Mouse (Mus musculus) cerebellum, postnatal 14 days (tissue): Measurements from ENCODE around the gene Nr2f6.
"Not testable (repeated sequence)": the region's sequence is repeated elsewhere in the genome, so short reads cannot be mapped to it uniquely, and the experiment has no call there.

ENCODE experiments used
- DNase-seq, 2 experiments: peaks; one replicate each; pipeline ENCODE4 v3.0.0; 2021; ENCODE audit warnings: mixed read lengths in 2 of 2

Gene Nr2f6

GRCm38 (mm10) chr8:71366771-71367528, 14.8 kb downstream of the Nr2f6 start, which contains the start of gene Use1:
Gene Use1, plus strand, starts transcription at chr8:71366848.
- DNase-seq = peak; percentile 88 to 92

GRCm38 (mm10) chr8:71358026-71358425, 23.7 kb downstream of the Nr2f6 start:
- DNase-seq = no peak

- no peak for DNase-seq
Measured at GRCm38 (mm10) chr8:71351520-71351919, 30.2 kb downstream of the Nr2f6 start.

- no peak for DNase-seq
Measured at GRCm38 (mm10) chr8:71351117-71351516, 30.6 kb downstream of the Nr2f6 start.

- DNase-seq = no peak
Measured at GRCm38 (mm10) chr8:71346581-71346980, 35.2 kb downstream of the Nr2f6 start.

- DNase-seq = peak; percentile 36 to 74
Measured at GRCm38 (mm10) chr8:71340625-71341024, 41.1 kb downstream of the Nr2f6 start.

- DNase-seq = not testable (repeated sequence)
Measured at GRCm38 (mm10) chr8:71337834-71338233, 43.9 kb downstream of the Nr2f6 start.

- DNase-seq = peak; percentile 27 to 32
Measured at GRCm38 (mm10) chr8:71324848-71325247, 56.9 kb downstream of the Nr2f6 start.
